ENCODE assay signal across 14 mouse cellular contexts in the genomic region with DNA sequence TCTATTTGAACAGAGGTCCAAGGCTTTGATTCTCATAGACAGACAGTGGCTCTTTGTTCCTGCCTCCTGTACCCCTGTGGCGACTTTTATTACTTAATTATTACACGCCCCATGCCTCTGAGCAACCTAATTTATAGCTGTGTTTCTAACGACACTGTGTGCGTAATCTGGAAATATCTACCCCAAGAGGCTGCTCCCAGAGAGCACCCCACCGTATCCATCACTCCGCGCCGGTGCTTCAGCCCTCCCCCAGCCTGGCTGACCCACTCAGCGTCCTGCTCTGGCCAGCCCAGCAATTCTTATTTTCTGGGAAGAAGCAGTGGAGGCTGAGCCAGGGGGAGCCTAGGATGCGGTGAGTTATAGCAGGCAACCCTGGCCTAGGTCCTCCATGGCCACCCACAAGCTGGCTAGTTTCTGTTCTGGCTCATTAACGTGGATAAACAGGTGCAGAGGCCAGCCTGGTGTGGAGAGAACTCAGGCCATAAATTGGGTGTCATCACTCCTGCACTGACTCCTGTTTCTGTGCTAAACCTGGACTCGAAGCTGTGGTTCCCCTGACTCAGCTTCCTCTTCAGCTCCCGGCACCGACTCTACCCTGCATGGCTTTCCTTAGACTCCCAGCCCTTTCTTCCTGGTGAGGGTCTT. TPM values are rescaled to one million over a fixed set of nuclear protein-coding genes. Genes with fewer than 3 reads are reported as not detected.
A peak's percentile ranks its signal among the peaks of the same experiment; 100 is the strongest.
DNase-seq lines count a peak whose midpoint lies in the region; ATAC-seq and TF ChIP-seq lines count a peak whose summit lies in the region.
"Had no signal": no experiment of that assay in that cellular context is flagged by ENCODE, and none has a peak within 500 bp of the region (broad histone marks: within the 10 kb centered on the region; RNA-seq: fewer than 3 reads in every experiment).

No protein-coding gene starts in this region.

- TF ChIP-seq CTCF in kidney, adult 2 months (conservative IDR thresholded peaks at IDR 0.05; ENCODE audit: insufficient read depth, insufficient read length, low read depth, low read length): no peak
- no peak for TF ChIP-seq CTCF in Patski (IDR thresholded peaks at IDR 0.05)

- H3K27ac ChIP-seq in kidney, embryonic 14.5 days (ENCODE audit: low read depth, low read length): no peak overlapping the region
- no peak overlapping the region for H3K27ac ChIP-seq in kidney, adult 2 months (ENCODE audit: insufficient read depth, low read depth, low read length)
- peak overlapping the region; percentile 53; the same call in 1 of the 2 replicates for H3K27ac ChIP-seq in neural tube, embryonic 11.5 days (ENCODE audit: low read depth, low read length)
- no peak overlapping the region for H3K27ac ChIP-seq in liver, embryonic 11.5 days (ENCODE audit: low read depth, low read length)
- H3K27ac ChIP-seq: embryonic facial prominence, embryonic 15.5 days; midbrain, embryonic 13.5 days had no signal

- peak; percentile 90 for ATAC-seq in kidney, embryonic 14.5 days (ENCODE audit: low FRiP score, low TSS enrichment)
- peak; percentile 74 for ATAC-seq in Patski
- ATAC-seq in neural tube, embryonic 11.5 days (ENCODE audit: insufficient read depth, low FRiP score, low TSS enrichment): peak; percentile 67
- ATAC-seq in liver, embryonic 11.5 days (replicated peaks; ENCODE audit: low FRiP score): no peak
- ATAC-seq: lung, postnatal 0 days; midbrain, embryonic 13.5 days had no signal

- no peak for TF ChIP-seq POLR2A in kidney, adult 2 months (IDR thresholded peaks at IDR 0.05; ENCODE audit: low read depth, low read length)

- peaks cover 65% of the 10 kb centered on the region for H3K27me3 ChIP-seq in kidney, embryonic 14.5 days (ENCODE audit: control insufficient read depth, insufficient read depth, low read length)
- no peaks in the 10 kb centered on the region for H3K27me3 ChIP-seq in kidney, adult 2 months (replicated peaks; ENCODE audit: control insufficient read depth, insufficient read depth, low read length)
- peaks cover 60% of the 10 kb centered on the region for H3K27me3 ChIP-seq in Patski
- H3K27me3 ChIP-seq in neural tube, embryonic 11.5 days (ENCODE audit: control insufficient read depth, insufficient read depth, low read length): peaks cover 53% of the 10 kb centered on the region
- H3K27me3 ChIP-seq in liver, embryonic 11.5 days (replicated peaks; ENCODE audit: control insufficient read depth, insufficient read depth, low read length): no peaks in the 10 kb centered on the region

- H3K4me3 ChIP-seq in kidney, embryonic 14.5 days (ENCODE audit: low read length): no peak overlapping the region
- H3K4me3 ChIP-seq in kidney, adult 2 months (ENCODE audit: insufficient read depth, low read depth, low read length): no peak overlapping the region
- H3K4me3 ChIP-seq in neural tube, embryonic 11.5 days (ENCODE audit: low read depth, low read length): no peak overlapping the region
- no peak overlapping the region for H3K4me3 ChIP-seq in liver, embryonic 11.5 days (ENCODE audit: low read depth, low read length)
- H3K4me3 ChIP-seq: embryonic facial prominence, embryonic 15.5 days; midbrain, embryonic 13.5 days had no signal

- CTCF ChIA-PET in Patski (lab: Charles Lee): interaction anchor here (1.2 kb wide), 1 partner anchor 27 kb away, joined by 3 read pairs; no protein-coding TSS in a partner anchor

- H3K9me3 ChIP-seq in kidney, embryonic 14.5 days (ENCODE audit: control insufficient read depth, low read length): no peaks in the 10 kb centered on the region
- H3K9me3 ChIP-seq in neural tube, embryonic 11.5 days (ENCODE audit: control insufficient read depth, low read length): no peaks in the 10 kb centered on the region
- H3K9me3 ChIP-seq in liver, embryonic 11.5 days (ENCODE audit: control insufficient read depth, low read length): no peaks in the 10 kb centered on the region
- H3K9me3 ChIP-seq: embryonic facial prominence, embryonic 15.5 days; midbrain, embryonic 13.5 days had no signal

- no peak overlapping the region for H3K9ac ChIP-seq in kidney, embryonic 14.5 days (ENCODE audit: low read depth, low read length)
- H3K9ac ChIP-seq in neural tube, embryonic 11.5 days (ENCODE audit: low read length): no peak overlapping the region
- no peak overlapping the region for H3K9ac ChIP-seq in liver, embryonic 11.5 days (ENCODE audit: low read depth, low read length)
- H3K9ac ChIP-seq: embryonic facial prominence, embryonic 15.5 days; midbrain, embryonic 13.5 days had no signal

- H3K36me3 ChIP-seq in kidney, embryonic 14.5 days (ENCODE audit: control insufficient read depth, insufficient read depth, low read length): no peaks in the 10 kb centered on the region
- H3K36me3 ChIP-seq in kidney, adult 2 months (ENCODE audit: control insufficient read depth, insufficient read depth, low read length): no peaks in the 10 kb centered on the region
- H3K36me3 ChIP-seq in neural tube, embryonic 11.5 days (ENCODE audit: control insufficient read depth, insufficient read depth, low read length): no peaks in the 10 kb centered on the region
- no peaks in the 10 kb centered on the region for H3K36me3 ChIP-seq in liver, embryonic 11.5 days (ENCODE audit: control insufficient read depth, insufficient read depth, low read length)
- H3K36me3 ChIP-seq: embryonic facial prominence, embryonic 15.5 days; midbrain, embryonic 13.5 days had no signal

- H3K4me1 ChIP-seq in kidney, embryonic 14.5 days (ENCODE audit: control insufficient read depth, insufficient read depth, low read length): peaks cover 16% of the 10 kb centered on the region
- no peaks in the 10 kb centered on the region for H3K4me1 ChIP-seq in kidney, adult 2 months (ENCODE audit: control insufficient read depth, insufficient read depth, low read length)
- peaks cover 14% of the 10 kb centered on the region for H3K4me1 ChIP-seq in neural tube, embryonic 11.5 days (ENCODE audit: control insufficient read depth, insufficient read depth, low read length)
- H3K4me1 ChIP-seq in liver, embryonic 11.5 days (replicated peaks; ENCODE audit: control insufficient read depth, insufficient read depth, low read length): no peaks in the 10 kb centered on the region; the same call in 1 of the 2 replicates
- H3K4me1 ChIP-seq: embryonic facial prominence, embryonic 15.5 days had no signal

- in situ Hi-C loops in Patski (cut with MboI; ENCODE audit: low pct_unique_long_range_greater_than_20kb): no loop called here

- WGBS in kidney, embryonic 14.5 days: 10% methylated on average over 14 of the region's 14 CpGs
- 23% methylated on average over 14 of the region's 14 CpGs for WGBS in kidney, adult 2 months
- WGBS in neural tube, embryonic 11.5 days: 12% methylated on average over 14 of the region's 14 CpGs
- 62% methylated on average over 14 of the region's 14 CpGs for WGBS in liver, embryonic 11.5 days

- DNase-seq in kidney, adult 2 months: no peak
- DNase-seq in Patski (ENCODE audit: low read depth, low spot score): peak; percentile 88
- DNase-seq in embryo, embryonic 11.5 days (ENCODE audit: low read depth, low spot score): peak; percentile 32
- DNase-seq in neural tube, embryonic 11.5 days (ENCODE audit: low spot score): peak; percentile 48
- no peak for DNase-seq in spleen, postnatal 14 days (ENCODE audit: low spot score in 2 of 2)
- no peak for DNase-seq in liver, embryonic 11.5 days (ENCODE audit: low spot score)
- DNase-seq: cerebellum, adult 8-10 months; kidney, adult 11 months; liver had no signal

- no peak overlapping the region for H3K4me2 ChIP-seq in kidney, embryonic 14.5 days (replicated peaks; ENCODE audit: low read depth, low read length)
- H3K4me2 ChIP-seq in neural tube, embryonic 11.5 days (ENCODE audit: low read depth): no peak overlapping the region; the same call in 1 of the 2 replicates
- no peak overlapping the region for H3K4me2 ChIP-seq in liver, embryonic 11.5 days
- H3K4me2 ChIP-seq: embryonic facial prominence, embryonic 15.5 days; midbrain, embryonic 13.5 days had no signal

- POLR2A ChIA-PET in Patski (lab: Charles Lee): interaction anchor here (0.8 kb wide), 1 partner anchor 447 kb away, joined by 3 read pairs; no protein-coding TSS in a partner anchor

RNA-seq across cellular contexts. Expression of a gene that starts 49.8 kb away (rescaled TPM):
- polyA plus RNA-seq in kidney, embryonic 14.5 days (2014; fragmentation: Nextera tagmentation; extraction: Ambion mirVana): not detected in 2 replicates
- 0.05 and 0.07 TPM in 2 replicates for polyA plus RNA-seq in kidney, adult 2 months (2012; rRNA removed)
- 0.04 TPM for polyA plus RNA-seq in Patski (2021)
- 9.2 and 10.2 TPM in 2 replicates for polyA plus RNA-seq in neural tube, embryonic 11.5 days (2014; fragmentation: Nextera tagmentation; extraction: Ambion mirVana)
- polyA plus RNA-seq in liver, embryonic 11.5 days (2014; fragmentation: Nextera tagmentation; extraction: Ambion mirVana): not detected in 2 replicates
- polyA plus RNA-seq: embryonic facial prominence, embryonic 15.5 days; heart, embryonic 16.5 days had no signal

Comparison
In these comparisons a context has a peak if more than half of its experiments do, and no peak if none do; other contexts are left out.
1. DNase-seq: peak in Patski (single experiment), embryo, embryonic 11.5 days (single experiment) and neural tube, embryonic 11.5 days (single experiment); none in kidney, adult 2 months (single experiment), spleen, postnatal 14 days (0 of 2) and liver, embryonic 11.5 days (single experiment).